Mouse (Mus musculus) neural tube, postnatal 0 days (tissue): Measurements from ENCODE around the gene Ascl3. TPM values are rescaled to one million over a fixed set of nuclear protein-coding genes. Genes with fewer than 3 reads are reported as not detected.

Source experiments
- polyA plus RNA-seq: library from polyadenylated mRNA; unstranded; fragments of >200 nt; fragmentation: Nextera tagmentation; extraction: Ambion mirVana; gene quantifications from 2 replicates; pipeline ENCODE4 v1.2.1, GENCODE M21; 2015

The Ascl3 gene
- polyA plus RNA-seq: 0.47 TPM in 1 of 2 replicates, not detected in the other

GRCm38 (mm10) chr7:109731626-109732025 is at the start of gene Ascl3:
Gene Ascl3 (minus strand): TSS chr7:109731726.

GRCm38 (mm10) chr7:109752008-109752925 is 20.7 kb upstream of the Ascl3 start, which contains the start of gene Tmem9b:
Gene Tmem9b (minus strand): TSS chr7:109752875.

GRCm38 (mm10) chr7:109723697-109724096 is 7.8 kb downstream of the Ascl3 start, which contains the start of gene BC051019:
Gene BC051019 (minus strand): TSS chr7:109723850.

GRCm38 (mm10) chr7:109703190-109704015 is 28.1 kb downstream of the Ascl3 start, which contains the start of the genes St5 and Akip1:
Gene St5 (minus strand): TSS chr7:109703605.
Gene Akip1 (plus strand): TSS chr7:109703690.

Other genes with a start within 250 kb of the Ascl3 start
- 0.71 and 0.96 TPM in 2 replicates for gene Trim66, start 223.6 kb downstream of the Ascl3 start, polyA plus RNA-seq
- gene Rpl27a, start 212.6 kb downstream of the Ascl3 start, polyA plus RNA-seq: 93.4 and 105 TPM in 2 replicates
- 15.7 and 21.4 TPM in 2 replicates for gene St5, start 28.1 kb downstream of the Ascl3 start, polyA plus RNA-seq
- 17.6 and 20.5 TPM in 2 replicates for gene Akip1, start 28.0 kb downstream of the Ascl3 start, polyA plus RNA-seq
- 0.25 TPM in 1 of 2 replicates, not detected in the other for gene BC051019, start 7.9 kb downstream of the Ascl3 start, polyA plus RNA-seq
- gene Tmem9b, start 21.1 kb upstream of the Ascl3 start, polyA plus RNA-seq: 163 and 173 TPM in 2 replicates
- gene Nrip3, start 50.3 kb upstream of the Ascl3 start, polyA plus RNA-seq: 24.8 and 24.9 TPM in 2 replicates
- gene Scube2, start 134.0 kb upstream of the Ascl3 start, polyA plus RNA-seq: 1.7 and 2.2 TPM in 2 replicates
- 40.5 and 41.7 TPM in 2 replicates for gene Dennd5a, start 228.7 kb upstream of the Ascl3 start, polyA plus RNA-seq